Mouse (Mus musculus): Measurements from ENCODE around the gene Exoc6.

DNA sequence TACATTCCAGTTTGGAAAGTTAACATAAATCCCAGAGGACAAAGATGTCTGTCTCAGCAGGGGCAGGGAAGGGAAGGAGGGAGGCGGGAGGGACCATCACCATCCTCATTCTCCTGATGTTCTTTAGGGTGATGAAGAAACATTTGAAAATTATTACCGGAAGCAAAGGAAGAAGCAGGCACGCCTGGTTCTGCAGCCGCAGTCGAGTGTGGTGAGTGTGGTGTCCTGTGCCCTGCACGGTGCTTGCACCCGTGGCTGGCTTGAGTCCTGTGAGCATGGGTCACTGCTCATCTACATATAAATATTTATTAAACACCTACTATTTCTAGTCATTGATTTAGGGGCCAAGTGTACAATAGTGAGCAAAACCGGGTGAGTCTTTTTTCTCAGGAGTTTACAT is 35.5 kb downstream of the Exoc6 start:
- TF ChIP-seq MAX (IDR thresholded peaks at IDR 0.05): no peak
- TF ChIP-seq CTCF (IDR thresholded peaks at IDR 0.05; ENCODE audit: control insufficient read depth, insufficient read depth, insufficient read length): no peak
- no peak for TF ChIP-seq MYOD1 (IDR thresholded peaks at IDR 0.05; ENCODE audit: control insufficient read depth, insufficient read length, low read depth)
- no peak for TF ChIP-seq CEBPB (IDR thresholded peaks at IDR 0.05; ENCODE audit: low read depth)
- TF ChIP-seq FOSL1 (IDR thresholded peaks at IDR 0.05; ENCODE audit: insufficient read depth, low read length, poor library complexity, severe bottlenecking): no peak
- TF ChIP-seq USF1 (IDR thresholded peaks at IDR 0.05; ENCODE audit: low read depth): no peak
- TF ChIP-seq MYOG (IDR thresholded peaks at IDR 0.05; ENCODE audit: control insufficient read depth, extremely low read depth, insufficient read length): no peak
